Mouse (Mus musculus): ENCODE data around the gene Grik5. TPM values are rescaled to one million over a fixed set of nuclear protein-coding genes. Genes with fewer than 3 reads are reported as not detected.

Grik5 gene
- polyA plus RNA-seq, 1 experiment, result 31.5 TPM

GRCm38 (mm10) chr7:24971972-24972893 is 99.9 kb downstream of the Grik5 start, which contains the start of gene Rabac1:
Rabac1 (minus strand) TSS chr7:24972754.
- H3K4me1 ChIP-seq (ENCODE audit: control insufficient read depth, insufficient read depth, low read length), result peaks cover 3% of the 10 kb centered on the region
- H3K9me3 ChIP-seq (replicated peaks; ENCODE audit: control insufficient read depth, insufficient read depth, low read length, poor library complexity, severe bottlenecking), result no peaks in the 10 kb centered on the region
- TF ChIP-seq CTCF (IDR thresholded peaks at IDR 0.05; ENCODE audit: low read depth, low read length) (peak; percentile 28), POLR2A (IDR thresholded peaks at IDR 0.05; ENCODE audit: insufficient read depth, low read length) (peak; percentile 56), EP300 (IDR thresholded peaks at IDR 0.05; ENCODE audit: insufficient read depth, low read depth, low read length) (no peak)
- peak within 1 kb of the TSS; percentile 95 for H3K4me3 ChIP-seq (ENCODE audit: low read depth, low read length)
- no peaks in the 10 kb centered on the region for H3K36me3 ChIP-seq (ENCODE audit: control insufficient read depth, insufficient read depth, low read length, poor library complexity, severe bottlenecking)
- H3K9ac ChIP-seq (ENCODE audit: low read depth, poor library complexity, severe bottlenecking), result peak within 1 kb of the TSS; percentile 63
- H3K27ac ChIP-seq (ENCODE audit: insufficient read depth, low read length), result no peak within 1 kb of the TSS
- H3K27me3 ChIP-seq (ENCODE audit: control insufficient read depth, insufficient read depth, low read length, poor library complexity, severe bottlenecking), result no peaks in the 10 kb centered on the region

GRCm38 (mm10) chr7:24971261-24971971 is 100.7 kb downstream of the Grik5 start:
- no peaks in the 10 kb centered on the region for H3K9me3 ChIP-seq (replicated peaks; ENCODE audit: control insufficient read depth, insufficient read depth, low read length, poor library complexity, severe bottlenecking)
- TF ChIP-seq POLR2A (IDR thresholded peaks at IDR 0.05; ENCODE audit: insufficient read depth, low read length) (no peak), CTCF (IDR thresholded peaks at IDR 0.05; ENCODE audit: low read depth, low read length) (peak; percentile 78), EP300 (IDR thresholded peaks at IDR 0.05; ENCODE audit: insufficient read depth, low read depth, low read length) (no peak)

GRCm38 (mm10) chr7:24970341-24970740 is 101.8 kb downstream of the Grik5 start:
- H3K4me1 ChIP-seq (ENCODE audit: control insufficient read depth, insufficient read depth, low read length), result peaks cover 3% of the 10 kb centered on the region
- no peak overlapping the region for H3K27ac ChIP-seq (ENCODE audit: insufficient read depth, low read length)
- no peak overlapping the region for H3K4me3 ChIP-seq (ENCODE audit: low read depth, low read length)
- no peaks in the 10 kb centered on the region for H3K36me3 ChIP-seq (ENCODE audit: control insufficient read depth, insufficient read depth, low read length, poor library complexity, severe bottlenecking)
- H3K27me3 ChIP-seq (ENCODE audit: control insufficient read depth, insufficient read depth, low read length, poor library complexity, severe bottlenecking), result no peaks in the 10 kb centered on the region
- no peaks in the 10 kb centered on the region for H3K9me3 ChIP-seq (replicated peaks; ENCODE audit: control insufficient read depth, insufficient read depth, low read length, poor library complexity, severe bottlenecking)
- TF ChIP-seq EP300 (IDR thresholded peaks at IDR 0.05; ENCODE audit: insufficient read depth, low read depth, low read length), result no peak
- TF ChIP-seq CTCF (IDR thresholded peaks at IDR 0.05; ENCODE audit: low read depth, low read length), result no peak
- no peak for TF ChIP-seq POLR2A (IDR thresholded peaks at IDR 0.05; ENCODE audit: insufficient read depth, low read length)
- no peak overlapping the region for H3K9ac ChIP-seq (ENCODE audit: low read depth, poor library complexity, severe bottlenecking)

More at GRCm38 (mm10) chr7:24971261-24971971, 100.7 kb downstream of the Grik5 start:
- H3K27ac ChIP-seq (ENCODE audit: insufficient read depth, low read length), result no peak overlapping the region
- H3K4me3 ChIP-seq (ENCODE audit: low read depth, low read length), result peak overlapping the region; percentile 95
- peaks cover 3% of the 10 kb centered on the region for H3K4me1 ChIP-seq (ENCODE audit: control insufficient read depth, insufficient read depth, low read length)
- H3K9ac ChIP-seq (ENCODE audit: low read depth, poor library complexity, severe bottlenecking), result no peak overlapping the region
- no peaks in the 10 kb centered on the region for H3K27me3 ChIP-seq (ENCODE audit: control insufficient read depth, insufficient read depth, low read length, poor library complexity, severe bottlenecking)
- no peaks in the 10 kb centered on the region for H3K36me3 ChIP-seq (ENCODE audit: control insufficient read depth, insufficient read depth, low read length, poor library complexity, severe bottlenecking)

GRCm38 (mm10) chr7:24969805-24970204 is 102.3 kb downstream of the Grik5 start:
- no peak for TF ChIP-seq EP300 (IDR thresholded peaks at IDR 0.05; ENCODE audit: insufficient read depth, low read depth, low read length)
- TF ChIP-seq CTCF (IDR thresholded peaks at IDR 0.05; ENCODE audit: low read depth, low read length), result no peak
- no peak for TF ChIP-seq POLR2A (IDR thresholded peaks at IDR 0.05; ENCODE audit: insufficient read depth, low read length)
- Histone ChIP-seq H3K27ac (ENCODE audit: insufficient read depth, low read length) (no peak overlapping the region), H3K9me3 (replicated peaks; ENCODE audit: control insufficient read depth, insufficient read depth, low read length, poor library complexity, severe bottlenecking) (no peaks in the 10 kb centered on the region), H3K36me3 (ENCODE audit: control insufficient read depth, insufficient read depth, low read length, poor library complexity, severe bottlenecking) (no peaks in the 10 kb centered on the region), H3K27me3 (ENCODE audit: control insufficient read depth, insufficient read depth, low read length, poor library complexity, severe bottlenecking) (no peaks in the 10 kb centered on the region), H3K9ac (ENCODE audit: low read depth, poor library complexity, severe bottlenecking) (no peak overlapping the region), H3K4me3 (ENCODE audit: low read depth, low read length) (no peak overlapping the region), H3K4me1 (ENCODE audit: control insufficient read depth, insufficient read depth, low read length) (peaks cover 2% of the 10 kb centered on the region)

GRCm38 (mm10) chr7:24968463-24968862 is 103.7 kb downstream of the Grik5 start:
- H3K27ac ChIP-seq (ENCODE audit: insufficient read depth, low read length), result no peak overlapping the region
- no peak overlapping the region for H3K4me3 ChIP-seq (ENCODE audit: low read depth, low read length)
- no peaks in the 10 kb centered on the region for H3K9me3 ChIP-seq (replicated peaks; ENCODE audit: control insufficient read depth, insufficient read depth, low read length, poor library complexity, severe bottlenecking)
- H3K4me1 ChIP-seq (ENCODE audit: control insufficient read depth, insufficient read depth, low read length), result no peaks in the 10 kb centered on the region
- H3K9ac ChIP-seq (ENCODE audit: low read depth, poor library complexity, severe bottlenecking), result no peak overlapping the region
- H3K36me3 ChIP-seq (ENCODE audit: control insufficient read depth, insufficient read depth, low read length, poor library complexity, severe bottlenecking), result no peaks in the 10 kb centered on the region
- no peaks in the 10 kb centered on the region for H3K27me3 ChIP-seq (ENCODE audit: control insufficient read depth, insufficient read depth, low read length, poor library complexity, severe bottlenecking)
- TF ChIP-seq CTCF (IDR thresholded peaks at IDR 0.05; ENCODE audit: low read depth, low read length) (no peak), EP300 (IDR thresholded peaks at IDR 0.05; ENCODE audit: insufficient read depth, low read depth, low read length) (no peak), POLR2A (IDR thresholded peaks at IDR 0.05; ENCODE audit: insufficient read depth, low read length) (no peak)
